Mouse (Mus musculus): ENCODE results near the gene Slc38a11. TPM values are rescaled to one million over a fixed set of nuclear protein-coding genes. Genes with fewer than 3 reads are reported as not detected.

Slc38a11 gene
- total and polyA plus RNA-seq, 2 experiments = 0.37 TPM; not detected in 1

GRCm38 (mm10) chr2:65293411-65293810 lies 70.4 kb downstream of the Slc38a11 start:
- 89% methylated on average over 8 of the region's 8 CpGs for WGBS
- H3K4me1 ChIP-seq (ENCODE audit: control insufficient read depth, insufficient read depth, low read length) = 0 out of 2 replicates have a peak, but pooled peaks cover 2% of the 10 kb centered on the region

GRCm38 (mm10) chr2:65289721-65290120 lies 74.1 kb downstream of the Slc38a11 start:
- 81% methylated on average over 4 of the region's 4 CpGs for WGBS
- no peak for DNase-seq (ENCODE audit: extremely low read depth, low read depth, low spot score)

More at GRCm38 (mm10) chr2:65293411-65293810, 70.4 kb downstream of the Slc38a11 start:
- Histone ChIP-seq H3K79me2 (ENCODE audit: control insufficient read depth, insufficient read depth, low read length) (no peaks in the 10 kb centered on the region), H3K9ac (ENCODE audit: low read depth, low read length) (no peak overlapping the region), H3K36me3 (ENCODE audit: control insufficient read depth, insufficient read depth, low read length) (no peaks in the 10 kb centered on the region), H3K27me3 (ENCODE audit: control insufficient read depth, insufficient read depth, low read length) (no peaks in the 10 kb centered on the region), H3K27ac (replicated peaks; ENCODE audit: insufficient read depth, low read depth, low read length) (no peak overlapping the region), H3K4me3 (ENCODE audit: insufficient read depth, low read depth, low read length) (no peak overlapping the region)
- TF ChIP-seq CTCF (IDR thresholded peaks at IDR 0.05; ENCODE audit: low read depth, low read length) = no peak
- no peak for TF ChIP-seq POLR2A (IDR thresholded peaks at IDR 0.05; ENCODE audit: extremely low read depth, insufficient read depth, low read length)
- DNase-seq (ENCODE audit: extremely low read depth, low read depth, low spot score) = no peak

GRCm38 (mm10) chr2:65288696-65289095 lies 75.1 kb downstream of the Slc38a11 start:
- no peak overlapping the region for H3K27ac ChIP-seq (replicated peaks; ENCODE audit: insufficient read depth, low read depth, low read length)
- no peaks in the 10 kb centered on the region for H3K79me2 ChIP-seq (ENCODE audit: control insufficient read depth, insufficient read depth, low read length)
- H3K36me3 ChIP-seq (ENCODE audit: control insufficient read depth, insufficient read depth, low read length) = no peaks in the 10 kb centered on the region
- H3K27me3 ChIP-seq (ENCODE audit: control insufficient read depth, insufficient read depth, low read length) = no peaks in the 10 kb centered on the region
- no peak overlapping the region for H3K4me3 ChIP-seq (ENCODE audit: insufficient read depth, low read depth, low read length)
- no peak for DNase-seq (ENCODE audit: extremely low read depth, low read depth, low spot score)
- 89% methylated on average over 1 of the region's 1 CpGs for WGBS
- TF ChIP-seq CTCF (IDR thresholded peaks at IDR 0.05; ENCODE audit: low read depth, low read length) (no peak), POLR2A (IDR thresholded peaks at IDR 0.05; ENCODE audit: extremely low read depth, insufficient read depth, low read length) (no peak)
- no peak overlapping the region for H3K9ac ChIP-seq (ENCODE audit: low read depth, low read length)
- H3K4me1 ChIP-seq (ENCODE audit: control insufficient read depth, insufficient read depth, low read length) = peaks cover 8% of the 10 kb centered on the region

More at GRCm38 (mm10) chr2:65289721-65290120, 74.1 kb downstream of the Slc38a11 start:
- no peaks in the 10 kb centered on the region for H3K27me3 ChIP-seq (ENCODE audit: control insufficient read depth, insufficient read depth, low read length)
- H3K27ac ChIP-seq (replicated peaks; ENCODE audit: insufficient read depth, low read depth, low read length) = no peak overlapping the region
- H3K79me2 ChIP-seq (ENCODE audit: control insufficient read depth, insufficient read depth, low read length) = no peaks in the 10 kb centered on the region
- H3K4me1 ChIP-seq (ENCODE audit: control insufficient read depth, insufficient read depth, low read length) = peaks cover 7% of the 10 kb centered on the region
- H3K36me3 ChIP-seq (ENCODE audit: control insufficient read depth, insufficient read depth, low read length) = no peaks in the 10 kb centered on the region
- TF ChIP-seq CTCF (IDR thresholded peaks at IDR 0.05; ENCODE audit: low read depth, low read length) (no peak), POLR2A (IDR thresholded peaks at IDR 0.05; ENCODE audit: extremely low read depth, insufficient read depth, low read length) (no peak)
- no peak overlapping the region for H3K9ac ChIP-seq (ENCODE audit: low read depth, low read length)
- no peak overlapping the region for H3K4me3 ChIP-seq (ENCODE audit: insufficient read depth, low read depth, low read length)

GRCm38 (mm10) chr2:65285380-65285779 lies 78.5 kb downstream of the Slc38a11 start:
- peak; percentile 96 for DNase-seq (ENCODE audit: extremely low read depth, low read depth, low spot score)
- 19% methylated on average over 3 of the region's 3 CpGs for WGBS

GRCm38 (mm10) chr2:65282979-65283378 lies 80.9 kb downstream of the Slc38a11 start:
- H3K9ac ChIP-seq (ENCODE audit: low read depth, low read length) = no peak overlapping the region
- peaks cover 8% of the 10 kb centered on the region for H3K4me1 ChIP-seq (ENCODE audit: control insufficient read depth, insufficient read depth, low read length)
- H3K4me3 ChIP-seq (ENCODE audit: insufficient read depth, low read depth, low read length) = no peak overlapping the region
- no peaks in the 10 kb centered on the region for H3K79me2 ChIP-seq (ENCODE audit: control insufficient read depth, insufficient read depth, low read length)
- 86% methylated on average over 6 of the region's 6 CpGs for WGBS
- no peaks in the 10 kb centered on the region for H3K27me3 ChIP-seq (ENCODE audit: control insufficient read depth, insufficient read depth, low read length)
- no peak for DNase-seq (ENCODE audit: extremely low read depth, low read depth, low spot score)
- H3K27ac ChIP-seq (replicated peaks; ENCODE audit: insufficient read depth, low read depth, low read length) = no peak overlapping the region
- H3K36me3 ChIP-seq (ENCODE audit: control insufficient read depth, insufficient read depth, low read length) = no peaks in the 10 kb centered on the region
- no peak for TF ChIP-seq POLR2A (IDR thresholded peaks at IDR 0.05; ENCODE audit: extremely low read depth, insufficient read depth, low read length)

More at GRCm38 (mm10) chr2:65285380-65285779, 78.5 kb downstream of the Slc38a11 start:
- peak overlapping the region; percentile 76 for H3K27ac ChIP-seq (replicated peaks; ENCODE audit: insufficient read depth, low read depth, low read length)
- H3K36me3 ChIP-seq (ENCODE audit: control insufficient read depth, insufficient read depth, low read length) = no peaks in the 10 kb centered on the region
- no peak overlapping the region for H3K4me3 ChIP-seq (ENCODE audit: insufficient read depth, low read depth, low read length)
- H3K79me2 ChIP-seq (ENCODE audit: control insufficient read depth, insufficient read depth, low read length) = no peaks in the 10 kb centered on the region
- H3K27me3 ChIP-seq (ENCODE audit: control insufficient read depth, insufficient read depth, low read length) = no peaks in the 10 kb centered on the region
- H3K4me1 ChIP-seq (ENCODE audit: control insufficient read depth, insufficient read depth, low read length) = peaks cover 8% of the 10 kb centered on the region
- TF ChIP-seq POLR2A (IDR thresholded peaks at IDR 0.05; ENCODE audit: extremely low read depth, insufficient read depth, low read length) = 0 out of 2 replicates have a peak, but pooled peaks have one; percentile 4
- no peak for TF ChIP-seq CTCF (IDR thresholded peaks at IDR 0.05; ENCODE audit: low read depth, low read length)
- no peak overlapping the region for H3K9ac ChIP-seq (ENCODE audit: low read depth, low read length)

GRCm38 (mm10) chr2:65279029-65279690 lies 84.7 kb downstream of the Slc38a11 start:
- no peak for DNase-seq (ENCODE audit: extremely low read depth, low read depth, low spot score)
- no peak overlapping the region for H3K4me3 ChIP-seq (ENCODE audit: insufficient read depth, low read depth, low read length)

More at GRCm38 (mm10) chr2:65279029-65279690, 84.7 kb downstream of the Slc38a11 start:
- H3K27me3 ChIP-seq (ENCODE audit: control insufficient read depth, insufficient read depth, low read length) = no peaks in the 10 kb centered on the region
- 36% methylated on average over 4 of the region's 4 CpGs for WGBS
- H3K27ac ChIP-seq (replicated peaks; ENCODE audit: insufficient read depth, low read depth, low read length) = no peak overlapping the region
- H3K36me3 ChIP-seq (ENCODE audit: control insufficient read depth, insufficient read depth, low read length) = no peaks in the 10 kb centered on the region
- no peak overlapping the region for H3K9ac ChIP-seq (ENCODE audit: low read depth, low read length)
- H3K4me1 ChIP-seq (ENCODE audit: control insufficient read depth, insufficient read depth, low read length) = no peaks in the 10 kb centered on the region
- no peaks in the 10 kb centered on the region for H3K79me2 ChIP-seq (ENCODE audit: control insufficient read depth, insufficient read depth, low read length)
- TF ChIP-seq POLR2A (IDR thresholded peaks at IDR 0.05; ENCODE audit: extremely low read depth, insufficient read depth, low read length) (no peak), CTCF (IDR thresholded peaks at IDR 0.05; ENCODE audit: low read depth, low read length) (no peak)
